Comparison of ENCODE assay signal across 10 mouse cellular contexts in genomic region chrX:109191436-109191835, GRCm38 (mm10). TPM values are rescaled to one million over a fixed set of nuclear protein-coding genes. Genes with fewer than 3 reads are reported as not detected.
DNase-seq lines count a peak whose midpoint lies in the region; ATAC-seq and TF ChIP-seq lines count a peak whose summit lies in the region.
"Had no signal": no experiment of that assay in that cellular context is flagged by ENCODE, and none has a peak within 500 bp of the region (broad histone marks: within the 10 kb centered on the region; RNA-seq: fewer than 3 reads in every experiment).

No protein-coding gene starts in this region.

- no peaks in the 10 kb centered on the region for H3K36me3 ChIP-seq in embryonic facial prominence, embryonic 14.5 days (ENCODE audit: control insufficient read depth, insufficient read depth, low read length)
- no peaks in the 10 kb centered on the region for H3K36me3 ChIP-seq in embryonic facial prominence, embryonic 10.5 days (replicated peaks)
- no peaks in the 10 kb centered on the region for H3K36me3 ChIP-seq in kidney, embryonic 16.5 days (ENCODE audit: insufficient read depth, low read length)
- no peaks in the 10 kb centered on the region for H3K36me3 ChIP-seq in macrophage (ENCODE audit: inconsistent target)
- H3K36me3 ChIP-seq in midbrain, postnatal 0 days (ENCODE audit: insufficient read depth, low read length), result no peaks in the 10 kb centered on the region

- no peak overlapping the region for H3K27ac ChIP-seq in embryonic facial prominence, embryonic 14.5 days (replicated peaks; ENCODE audit: low read depth, low read length)
- no peak overlapping the region for H3K27ac ChIP-seq in embryonic facial prominence, embryonic 10.5 days (replicated peaks)
- H3K27ac ChIP-seq in kidney, embryonic 16.5 days (ENCODE audit: low read length), result peak overlapping the region; percentile 55; the same call in 1 of the 2 replicates
- H3K27ac ChIP-seq in macrophage, result peak overlapping the region; percentile 87
- no peak overlapping the region for H3K27ac ChIP-seq in midbrain, postnatal 0 days (ENCODE audit: low read depth, low read length)
- H3K27ac ChIP-seq: layer of hippocampus, adult 2 months had no signal

- no peaks in the 10 kb centered on the region for H3K79me2 ChIP-seq in macrophage (ENCODE audit: inconsistent target)

- no peaks in the 10 kb centered on the region for H3K27me3 ChIP-seq in embryonic facial prominence, embryonic 14.5 days (replicated peaks; ENCODE audit: control insufficient read depth, insufficient read depth, low read length)
- no peaks in the 10 kb centered on the region for H3K27me3 ChIP-seq in embryonic facial prominence, embryonic 10.5 days (replicated peaks; ENCODE audit: low read depth, poor library complexity, severe bottlenecking)
- no peaks in the 10 kb centered on the region for H3K27me3 ChIP-seq in kidney, embryonic 16.5 days (ENCODE audit: insufficient read depth, low read length)
- H3K27me3 ChIP-seq in midbrain, postnatal 0 days (ENCODE audit: insufficient read depth, low read length), result no peaks in the 10 kb centered on the region

- no peaks in the 10 kb centered on the region for H3K4me1 ChIP-seq in embryonic facial prominence, embryonic 14.5 days (ENCODE audit: control insufficient read depth, insufficient read depth, low read length)
- no peaks in the 10 kb centered on the region for H3K4me1 ChIP-seq in embryonic facial prominence, embryonic 10.5 days
- no peaks in the 10 kb centered on the region for H3K4me1 ChIP-seq in kidney, embryonic 16.5 days (ENCODE audit: insufficient read depth, low read length)
- no peaks in the 10 kb centered on the region for H3K4me1 ChIP-seq in midbrain, postnatal 0 days (ENCODE audit: insufficient read depth, low read length)

- 52% methylated on average over 4 of the region's 4 CpGs for WGBS in embryonic facial prominence, embryonic 14.5 days
- 59% methylated on average over 4 of the region's 4 CpGs for WGBS in embryonic facial prominence, embryonic 10.5 days
- WGBS in kidney, embryonic 16.5 days, result 60% methylated on average over 4 of the region's 4 CpGs
- 48% methylated on average over 4 of the region's 4 CpGs for WGBS in macrophage (ENCODE audit: missing documents)
- WGBS in midbrain, postnatal 0 days, result 71% methylated on average over 4 of the region's 4 CpGs

- no peak overlapping the region for H3K4me3 ChIP-seq in embryonic facial prominence, embryonic 14.5 days (ENCODE audit: low read depth, low read length)
- no peak overlapping the region for H3K4me3 ChIP-seq in embryonic facial prominence, embryonic 10.5 days
- H3K4me3 ChIP-seq in kidney, embryonic 16.5 days (ENCODE audit: low read length), result no peak overlapping the region
- no peak overlapping the region for H3K4me3 ChIP-seq in macrophage (ENCODE audit: inconsistent target)
- no peak overlapping the region for H3K4me3 ChIP-seq in midbrain, postnatal 0 days (ENCODE audit: low read depth, low read length)
- H3K4me3 ChIP-seq: layer of hippocampus, adult 2 months had no signal

- intact Hi-C loops in left cerebral cortex, postnatal 25 days (cut with DNase I), result no loop called here

- no peak for TF ChIP-seq CTCF in midbrain, postnatal 0 days (IDR thresholded peaks at IDR 0.05)

- ATAC-seq in embryonic facial prominence, embryonic 14.5 days (ENCODE audit: low read depth), result no peak
- peak; percentile 96 for ATAC-seq in common myeloid progenitor, adult 5-6 weeks (replicated peaks; ENCODE audit: low read depth, poor library complexity, severe bottlenecking)
- peak; percentile 31; the same call in 1 of the 2 replicates for ATAC-seq in kidney, embryonic 16.5 days (ENCODE audit: low FRiP score, low TSS enrichment)
- ATAC-seq in midbrain, postnatal 0 days (ENCODE audit: low FRiP score), result no peak
- ATAC-seq: forebrain, postnatal 0 days had no signal

- peak; percentile 12 for DNase-seq in embryonic facial prominence, embryonic 14.5 days (ENCODE audit: low spot score)
- no peak for DNase-seq in embryonic facial prominence, embryonic 10.5 days (ENCODE audit: low spot score)
- no peak for DNase-seq in left cerebral cortex, postnatal 25 days (ENCODE audit: low spot score in 2 of 2)
- DNase-seq in midbrain, postnatal 0 days (ENCODE audit: low spot score), result no peak
- no peak for DNase-seq in spleen, postnatal 10 days (ENCODE audit: low spot score in 2 of 2)
- DNase-seq: forebrain, postnatal 0 days had no signal

- no peaks in the 10 kb centered on the region for H3K9me3 ChIP-seq in embryonic facial prominence, embryonic 14.5 days (ENCODE audit: control insufficient read depth, low read length)
- H3K9me3 ChIP-seq in embryonic facial prominence, embryonic 10.5 days, result no peaks in the 10 kb centered on the region
- H3K9me3 ChIP-seq in kidney, embryonic 16.5 days (ENCODE audit: low read length), result no peaks in the 10 kb centered on the region
- H3K9me3 ChIP-seq in midbrain, postnatal 0 days (ENCODE audit: low read length), result no peaks in the 10 kb centered on the region

- H3K4me2 ChIP-seq in embryonic facial prominence, embryonic 14.5 days (ENCODE audit: low read depth, low read length), result no peak overlapping the region
- H3K4me2 ChIP-seq in kidney, embryonic 16.5 days (replicated peaks; ENCODE audit: low read depth, low read length), result no peak overlapping the region
- H3K4me2 ChIP-seq in midbrain, postnatal 0 days (ENCODE audit: low read depth, low read length, poor library complexity, severe bottlenecking), result no peak overlapping the region

- no peak overlapping the region for H3K9ac ChIP-seq in embryonic facial prominence, embryonic 14.5 days (ENCODE audit: low read depth, low read length)
- H3K9ac ChIP-seq in kidney, embryonic 16.5 days (replicated peaks; ENCODE audit: low read length), result no peak overlapping the region
- no peak overlapping the region for H3K9ac ChIP-seq in midbrain, postnatal 0 days (replicated peaks; ENCODE audit: low read length, poor library complexity, severe bottlenecking)
- H3K9ac ChIP-seq: forebrain, postnatal 0 days had no signal

RNA-seq across cellular contexts. Expression of gene Gm6377, which starts 5.1 kb away (rescaled TPM):
- 0.43 TPM in 1 of 2 replicates, not detected in the other for polyA plus RNA-seq in embryonic facial prominence, embryonic 14.5 days (2014; fragmentation: Nextera tagmentation; extraction: Ambion mirVana)
- polyA plus RNA-seq in embryonic facial prominence, embryonic 10.5 days (2016; fragmentation: Nextera tagmentation; extraction: Ambion mirVana), result 0.05 TPM in 1 of 2 replicates, not detected in the other
- 0.27 TPM in 1 of 2 replicates, not detected in the other for total RNA-seq in common myeloid progenitor, adult 5-6 weeks (2017)
- polyA plus RNA-seq in kidney, embryonic 16.5 days (2015; fragmentation: Nextera tagmentation; extraction: Ambion mirVana), result 0.15 TPM in 1 of 2 replicates, not detected in the other
- total RNA-seq in macrophage (2018; cell fraction: chromatin; rRNA removed), result 100 to 1,000 TPM in 13 of 26 experiments, 10 to 100 TPM in 13; 19.2 to 358 (median 98.5) TPM
- total RNA-seq in macrophage (2018; cell fraction: cytosol; rRNA removed), result 100 to 1,000 TPM in 12 of 26 experiments, 10 to 100 TPM in 14; 25.5 to 515 (median 82.9) TPM
- 100 to 1,000 TPM in 20 of 26 experiments, 10 to 100 TPM in 6; 32.7 to 673 (median 283) TPM for total RNA-seq in macrophage (2018; cell fraction: nucleus; rRNA removed)
- 14.7 to 27.0 TPM (median 21.4 TPM) in 3 replicates for polyA plus RNA-seq in macrophage (2018)
- not detected for total RNA-seq in left cerebral cortex, postnatal 25 days (2021)
- 0.05 and 0.28 TPM in 2 replicates for total RNA-seq in midbrain, postnatal 0 days (2014; rRNA removed)
- polyA plus RNA-seq in midbrain, postnatal 0 days (2015; fragmentation: Nextera tagmentation; extraction: Ambion mirVana), result 0.10 and 0.37 TPM in 2 replicates
- total RNA-seq: forebrain, postnatal 0 days; layer of hippocampus, adult 2 months had no signal

Comparison
In these comparisons a context has a peak if more than half of its experiments do, and no peak if none do; other contexts are left out.
1. ATAC-seq: peak in common myeloid progenitor, adult 5-6 weeks (single experiment) and kidney, embryonic 16.5 days (single experiment); none in embryonic facial prominence, embryonic 14.5 days (single experiment) and midbrain, postnatal 0 days (single experiment).
2. H3K27ac ChIP-seq: peak in kidney, embryonic 16.5 days (single experiment) and macrophage (single experiment); none in embryonic facial prominence, embryonic 14.5 days (single experiment), embryonic facial prominence, embryonic 10.5 days (single experiment) and midbrain, postnatal 0 days (single experiment).
3. RNA of gene Gm6377, which starts 5.1 kb away (polyA plus RNA-seq): 14.7 to 27.0 TPM in macrophage; 0.43 TPM in embryonic facial prominence, embryonic 14.5 days, 0.10 to 0.37 TPM in midbrain, postnatal 0 days, 0.05 TPM in embryonic facial prominence, embryonic 10.5 days and 0.15 TPM in kidney, embryonic 16.5 days; every median in the first group is over 10 times any median in the second.